Mouse (Mus musculus): ENCODE data around the gene Ppcs. TPM values are rescaled to one million over a fixed set of nuclear protein-coding genes. Genes with fewer than 3 reads are reported as not detected.

Gene Ppcs
- polyA plus RNA-seq (2021; fragmentation: Nextera tagmentation): 15.0 and 19.0 TPM in 2 replicates
- long read RNA-seq, experiment 1, transcript Ppcs-201 (3 exons, 1,443 nt): major isoform, 22 of 27 reads
- long read RNA-seq, experiment 1, partial matches to known transcripts: 0 of 27 reads
- long read RNA-seq, experiment 1, other reads (novel, unspliced or antisense): 5 of 27 reads
- long read RNA-seq, experiment 2, transcript Ppcs-201 (3 exons, 1,443 nt): major isoform, 49 of 57 reads
- long read RNA-seq, experiment 2, partial matches to known transcripts: 0 of 57 reads
- long read RNA-seq, experiment 2, other reads (novel, unspliced or antisense): 7 of 57 reads

DNA sequence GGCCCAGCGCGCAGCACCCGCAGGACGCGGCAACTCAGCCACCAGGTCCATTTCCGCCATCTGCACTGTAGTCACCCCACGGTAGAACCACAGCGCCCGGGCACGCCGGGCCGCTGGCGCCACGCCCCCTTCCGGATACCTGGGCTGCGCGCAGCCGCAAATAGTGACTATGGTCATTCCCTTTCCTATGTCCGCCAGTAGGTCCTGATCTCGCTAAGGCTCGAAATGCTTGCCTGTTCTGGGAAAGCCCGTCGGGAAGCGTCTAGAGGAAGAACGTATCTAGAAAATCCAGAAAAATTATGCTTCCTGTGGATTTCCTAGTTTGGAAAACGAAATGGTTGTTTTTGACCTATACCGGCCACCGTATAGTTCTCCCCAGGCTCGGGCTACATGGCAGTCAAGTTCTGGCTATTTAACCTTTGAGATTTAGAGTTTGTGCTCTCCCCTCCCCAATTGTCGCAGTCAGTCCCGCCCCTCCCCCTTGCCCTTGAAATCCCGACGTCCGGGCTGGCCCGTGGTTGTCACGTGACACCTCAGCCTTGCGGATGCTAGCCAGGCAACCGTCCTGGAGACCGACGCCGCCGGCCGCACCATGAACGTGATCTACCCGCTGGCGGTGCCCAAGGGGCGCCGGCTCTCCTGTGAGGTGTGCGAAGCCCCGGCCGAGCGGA, at the start of gene Ppcs, which contains the start of gene Zmynd12:
Gene Ppcs, minus strand, starts transcription at position 127 of the 671 bp plus-strand sequence.
Gene Zmynd12, plus strand, starts transcription at position 521 of the 671 bp plus-strand sequence.

DNA sequence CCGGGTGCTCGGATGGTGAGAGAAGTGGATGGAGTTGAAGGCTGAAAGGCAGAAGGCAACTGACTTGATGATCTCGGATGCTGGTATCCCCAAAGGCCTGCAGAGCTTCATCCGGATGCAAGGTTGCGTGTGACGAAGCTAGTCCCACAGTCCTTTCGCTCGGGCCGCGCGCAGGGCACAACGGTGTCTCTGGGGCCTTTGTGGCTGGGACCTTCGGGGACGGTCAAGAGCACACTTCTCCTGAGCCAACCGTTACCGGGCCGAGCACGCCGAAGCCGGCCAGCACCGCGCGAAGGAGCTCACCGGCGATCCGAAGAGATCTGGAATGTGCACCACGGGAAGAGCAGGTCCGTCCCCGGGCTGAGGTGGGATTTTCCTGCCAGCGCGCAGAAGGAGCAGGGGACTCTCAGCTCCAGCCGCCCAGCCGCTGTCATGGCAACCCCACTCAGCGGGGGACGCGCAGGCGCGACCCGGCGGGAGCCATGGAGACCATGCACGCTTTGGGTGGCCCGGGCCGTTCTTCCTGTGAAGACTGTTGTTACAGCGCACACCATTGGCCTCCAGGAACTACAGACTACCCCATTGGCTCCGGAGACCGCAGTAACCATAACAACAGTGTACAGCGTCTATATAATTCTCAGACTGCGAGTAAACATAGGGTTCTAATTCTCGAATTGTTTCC, 7.0 kb downstream of the Ppcs start, which contains the start of gene Ccdc30:
Gene Ccdc30, minus strand, starts transcription at position 450 of the 682 bp plus-strand sequence.

Other genes with a start within 250 kb of the Ppcs start
- gene Zfp691, start 248.2 kb downstream of the Ppcs start, polyA plus RNA-seq (2021; fragmentation: Nextera tagmentation): 11.2 and 12.6 TPM in 2 replicates
- gene Ermap, start 232.4 kb downstream of the Ppcs start, polyA plus RNA-seq (2021; fragmentation: Nextera tagmentation): 0.09 and 0.14 TPM in 2 replicates
- gene Svbp, start 227.1 kb downstream of the Ppcs start, polyA plus RNA-seq (2021; fragmentation: Nextera tagmentation): 79.2 and 79.8 TPM in 2 replicates
- 0.35 and 0.48 TPM in 2 replicates for gene Tmem269, start 204.2 kb downstream of the Ppcs start, polyA plus RNA-seq (2021; fragmentation: Nextera tagmentation)
- gene AU022252, start 189.7 kb downstream of the Ppcs start, polyA plus RNA-seq (2021; fragmentation: Nextera tagmentation): 20.0 and 20.8 TPM in 2 replicates
- 2.9 and 4.8 TPM in 2 replicates for gene P3h1, start 189.5 kb downstream of the Ppcs start, polyA plus RNA-seq (2021; fragmentation: Nextera tagmentation)
- gene Cldn19, start 167.0 kb downstream of the Ppcs start, polyA plus RNA-seq (2021; fragmentation: Nextera tagmentation): 1.0 and 1.2 TPM in 2 replicates
- 74.6 and 93.9 TPM in 2 replicates for gene Ybx1, start 127.8 kb downstream of the Ppcs start, polyA plus RNA-seq (2021; fragmentation: Nextera tagmentation)
- 30.2 and 32.6 TPM in 2 replicates for gene Ppih, start 101.9 kb downstream of the Ppcs start, polyA plus RNA-seq (2021; fragmentation: Nextera tagmentation)
- gene Ccdc30, start 6.9 kb downstream of the Ppcs start, polyA plus RNA-seq (2021; fragmentation: Nextera tagmentation): 12.6 and 14.4 TPM in 2 replicates
- gene Zmynd12, start 394 bp upstream of the Ppcs start, polyA plus RNA-seq (2021; fragmentation: Nextera tagmentation): 0.40 and 0.59 TPM in 2 replicates
- 7.2 and 7.9 TPM in 2 replicates for gene Rimkla, start 70.2 kb upstream of the Ppcs start, polyA plus RNA-seq (2021; fragmentation: Nextera tagmentation)
- 27.3 and 32.5 TPM in 2 replicates for gene Foxj3, start 114.6 kb upstream of the Ppcs start, polyA plus RNA-seq (2021; fragmentation: Nextera tagmentation)
- gene Frg2f1, start 117.1 kb upstream of the Ppcs start, polyA plus RNA-seq (2021; fragmentation: Nextera tagmentation): 5.4 and 6.6 TPM in 2 replicates
- gene Guca2a, start 215.3 kb upstream of the Ppcs start, polyA plus RNA-seq (2021; fragmentation: Nextera tagmentation): not detected in 2 replicates
- gene Guca2b, start 236.5 kb upstream of the Ppcs start, polyA plus RNA-seq (2021; fragmentation: Nextera tagmentation): not detected in 2 replicates